In genomic region chr16:13940139-13940846, GRCm38 (mm10) we compare ENCODE assay signal across 8 mouse cellular contexts. TPM values are rescaled to one million over a fixed set of nuclear protein-coding genes. Genes with fewer than 3 reads are reported as not detected.
DNase-seq lines count a peak whose midpoint lies in the region.

No protein-coding gene starts in this region.

- peak; percentile 78 for DNase-seq in adrenal gland, postnatal 14 days
- peak; percentile 79 for DNase-seq in embryo, embryonic 10 days (ENCODE audit: low spot score)
- peak; percentile 45 for DNase-seq in gastrocnemius, postnatal 14 days
- DNase-seq in kidney, adult 18-20 months: peak; percentile 89
- DNase-seq in left cerebral cortex, postnatal 14 days (ENCODE audit: low spot score in 2 of 2): peak; percentile 84 to 87
- DNase-seq in mesoderm, embryonic 11.5 days (ENCODE audit: low read depth, low spot score): peak; percentile 74
- DNase-seq in right cerebral cortex, postnatal 4 days: peak; percentile 76
- DNase-seq in natural killer cell, adult 2 months (ENCODE audit: low spot score in 2 of 2): no peak

- intact Hi-C loops in gastrocnemius, postnatal 14 days (cut with DNase I; ENCODE audit: low total_unique reads): no loop called here
- intact Hi-C loops in left cerebral cortex, postnatal 14 days (cut with DNase I): loop anchor here (5.0 kb wide), 1 partner anchor 47 kb away; the partner anchor contains the start of genes 2900011O08Rik and Ifitm7

RNA-seq across cellular contexts. Expression of gene Mpv17l, which starts 37.3 kb away (rescaled TPM):
- 5.2 and 6.2 TPM in 2 replicates for total RNA-seq in adrenal gland, postnatal 14 days (2021)
- 1 to 10 TPM; 2.8 to 2.9 TPM for total RNA-seq in gastrocnemius, postnatal 14 days (2021)
- total RNA-seq in left cerebral cortex, postnatal 14 days (2021): 10 to 100 TPM; 69.6 to 70.1 TPM

RNA-seq across cellular contexts. Expression of gene Pdxdc1, which starts 37.4 kb away (rescaled TPM):
- 75.3 and 82.3 TPM in 2 replicates for total RNA-seq in adrenal gland, postnatal 14 days (2021)
- total RNA-seq in gastrocnemius, postnatal 14 days (2021): 10 to 100 TPM; 40.7 to 42.3 TPM
- 10 to 100 TPM; 72.2 to 73.0 TPM for total RNA-seq in left cerebral cortex, postnatal 14 days (2021)

RNA-seq across cellular contexts. Expression of gene 2900011O08Rik, which starts 46.1 kb away (rescaled TPM):
- 1.4 TPM in 2 replicates for total RNA-seq in adrenal gland, postnatal 14 days (2021)
- under 1 TPM in 1 of 2 experiments, not detected in 1; 0.11 TPM for total RNA-seq in gastrocnemius, postnatal 14 days (2021)
- 100 to 1,000 TPM; 280 to 282 TPM for total RNA-seq in left cerebral cortex, postnatal 14 days (2021)

RNA-seq across cellular contexts. Expression of gene Ifitm7, which starts 46.4 kb away (rescaled TPM):
- total RNA-seq in adrenal gland, postnatal 14 days (2021): 0.38 and 0.44 TPM in 2 replicates
- total RNA-seq in gastrocnemius, postnatal 14 days (2021): not detected
- 1 to 10 TPM in 1 of 2 experiments, under 1 TPM in 1; 0.80 to 1.0 TPM for total RNA-seq in left cerebral cortex, postnatal 14 days (2021)

Comparison
In these comparisons a context has a peak if more than half of its experiments do, and no peak if none do; other contexts are left out.
1. DNase-seq: peak in adrenal gland, postnatal 14 days (single experiment), embryo, embryonic 10 days (single experiment), gastrocnemius, postnatal 14 days (single experiment), kidney, adult 18-20 months (single experiment), left cerebral cortex, postnatal 14 days (2 of 2), mesoderm, embryonic 11.5 days (single experiment) and right cerebral cortex, postnatal 4 days (single experiment); none in natural killer cell, adult 2 months (0 of 2).
2. RNA of gene 2900011O08Rik, which starts 46.1 kb away (total RNA-seq): 280 to 282 TPM in left cerebral cortex, postnatal 14 days; 1.4 TPM in adrenal gland, postnatal 14 days and 0.11 TPM in gastrocnemius, postnatal 14 days; every median in the first group is over 100 times any median in the second.